Mouse (Mus musculus) small intestine, adult 2 months (tissue): ENCODE results near the gene Slc9a9.

Experiments
- CTCF ChIP-seq: fragments of 200-500 bp; IDR thresholded peaks from 2 replicates; pipeline ENCODE4 v1.5.1; 2012; ENCODE audit warnings: low read depth, mild to moderate bottlenecking, control low read depth, inconsistent platforms, low read length, moderate library complexity, mixed read lengths; ENCODE audit not compliant: insufficient replicate concordance, insufficient read length; ENCODE audit errors: extremely low read depth
- POLR2A ChIP-seq: fragments of 200-500 bp; IDR thresholded peaks from 2 replicates; pipeline ENCODE4 v1.6.1; 2012; ENCODE audit warnings: low read depth, mild to moderate bottlenecking, control low read depth, inconsistent platforms, low read length, moderate library complexity

DNA sequence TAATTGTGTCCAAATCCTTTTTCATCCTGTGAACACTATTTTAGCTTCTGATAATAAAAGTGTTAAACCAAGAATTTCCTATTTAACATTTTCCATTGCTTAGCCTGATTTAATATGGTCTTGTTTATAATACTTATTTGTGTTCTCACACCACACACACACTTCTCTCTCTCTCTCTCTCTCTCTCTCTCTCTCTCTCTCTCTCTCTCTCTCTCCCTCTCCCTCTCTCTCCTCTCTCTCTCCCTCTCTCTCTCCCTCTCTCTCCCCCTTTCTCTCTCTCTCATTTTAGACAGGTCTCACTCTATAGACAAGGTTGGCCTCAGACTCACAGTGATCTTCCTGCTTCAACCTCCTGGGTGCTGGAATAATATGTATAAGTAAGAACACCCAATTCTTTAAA lies 995 bp downstream of the Slc9a9 start:
- TF ChIP-seq POLR2A (no peak), CTCF (no peak)
